ENCODE assay signal across 14 mouse cellular contexts in genomic region chr9:116293110-116293509, GRCm38 (mm10).
DNase-seq lines count a peak whose midpoint lies in the region; ATAC-seq lines count a peak whose summit lies in the region.
"Had no signal": no experiment of that assay in that cellular context is flagged by ENCODE, and none has a peak within 500 bp of the region (broad histone marks: within the 10 kb centered on the region; RNA-seq: fewer than 3 reads in every experiment).

No protein-coding gene starts in this region.

- no peaks in the 10 kb centered on the region for H3K36me3 ChIP-seq in kidney, embryonic 15.5 days
- H3K36me3 ChIP-seq: liver, embryonic 13.5 days; midbrain, embryonic 10.5 days had no signal

- WGBS in kidney, embryonic 15.5 days: 71% methylated on average over 6 of the region's 6 CpGs

- DNase-seq in heart, adult 11 months: peak; percentile 90
- DNase-seq in heart, postnatal 36 days: no peak
- DNase-seq in kidney, postnatal 14 days: peak; percentile 38
- peak; percentile 60 for DNase-seq in kidney, postnatal 25 days
- DNase-seq in lung, postnatal 25 days (ENCODE audit: low spot score): peak; percentile 47
- no peak for DNase-seq in natural killer cell, adult 2 months (ENCODE audit: low spot score in 2 of 2)
- no peak for DNase-seq in spleen, adult 18-20 months
- DNase-seq: cerebellum, postnatal 10 days; forebrain, postnatal 0 days; gastrocnemius, postnatal 25 days; liver, embryonic 13.5 days had no signal

- no peaks in the 10 kb centered on the region for H3K27me3 ChIP-seq in kidney, embryonic 15.5 days
- H3K27me3 ChIP-seq: liver, embryonic 13.5 days had no signal

- peaks cover 4% of the 10 kb centered on the region; the same call in 1 of the 2 replicates for H3K4me1 ChIP-seq in kidney, embryonic 15.5 days
- H3K4me1 ChIP-seq: liver, embryonic 13.5 days; midbrain, embryonic 10.5 days had no signal

- H3K4me3 ChIP-seq in kidney, embryonic 15.5 days (replicated peaks): no peak overlapping the region
- H3K4me3 ChIP-seq: erythroblast, embryonic 14.5 days; liver, embryonic 13.5 days; midbrain, embryonic 10.5 days had no signal

- intact Hi-C loops in heart, postnatal 36 days (cut with DNase I): loop anchor here (5.0 kb wide), 1 partner anchor 206 kb away; no protein-coding TSS in a partner anchor

- ATAC-seq in kidney, embryonic 15.5 days (replicated peaks; ENCODE audit: low FRiP score): no peak
- ATAC-seq: forebrain, postnatal 0 days had no signal

- no peaks in the 10 kb centered on the region for H3K9me3 ChIP-seq in kidney, embryonic 15.5 days (replicated peaks)
- H3K9me3 ChIP-seq: liver, embryonic 13.5 days; midbrain, embryonic 10.5 days had no signal

- H3K27ac ChIP-seq in kidney, embryonic 15.5 days: no peak overlapping the region
- H3K27ac ChIP-seq: liver, embryonic 13.5 days; midbrain, embryonic 10.5 days had no signal

- H3K9ac ChIP-seq in kidney, embryonic 15.5 days: no peak overlapping the region
- H3K9ac ChIP-seq: forebrain, postnatal 0 days; liver, embryonic 13.5 days had no signal

- H3K4me2 ChIP-seq in kidney, embryonic 15.5 days: no peak overlapping the region
- H3K4me2 ChIP-seq: liver, embryonic 13.5 days had no signal

Comparison
In these comparisons a context has a peak if more than half of its experiments do, and no peak if none do; other contexts are left out.
1. DNase-seq: peak in heart, adult 11 months (single experiment), kidney, postnatal 14 days (single experiment), kidney, postnatal 25 days (2 of 2) and lung, postnatal 25 days (single experiment); none in heart, postnatal 36 days (0 of 2), natural killer cell, adult 2 months (0 of 2) and spleen, adult 18-20 months (0 of 2).